Mouse (Mus musculus): ENCODE measurements at regions not wholly inside any gene's neighbourhood (a gene's known extent, or its start where the extent isn't known, plus 50 kb on each side); places are given as distances from the start of the nearest gene placed in this dataset.

GRCm38 (mm10) chr11:18631975-18632773 is 386.6 kb downstream of the Meis1 start:
- H3K4me1 ChIP-seq (ENCODE audit: insufficient read depth) = no peaks in the 10 kb centered on the region
- H3K4me2 ChIP-seq (ENCODE audit: low read depth, low read length) = no peak overlapping the region
- H3K4me3 ChIP-seq (ENCODE audit: low read depth, low read length) = no peak overlapping the region
- no peak overlapping the region for H3K9ac ChIP-seq (replicated peaks)
- WGBS (ENCODE audit: insufficient replicate concordance) = 72% methylated on average over 5 of the region's 5 CpGs
- no peak for ATAC-seq
- TF ChIP-seq EP300 (IDR thresholded peaks at IDR 0.05; ENCODE audit: low read depth) (no peak), CTCF (IDR thresholded peaks at IDR 0.05; ENCODE audit: low read depth) (no peak)
- no peaks in the 10 kb centered on the region for H3K36me3 ChIP-seq (replicated peaks; ENCODE audit: insufficient read depth, low read length)
- H3K27ac ChIP-seq (ENCODE audit: low read depth) = no peak overlapping the region
- no peak for DNase-seq
- H3K27me3 ChIP-seq (ENCODE audit: insufficient read depth, low read length) = no peaks in the 10 kb centered on the region
- H3K9me3 ChIP-seq (ENCODE audit: low read length) = no peaks in the 10 kb centered on the region

- DNase-seq (no peak), ATAC-seq (no peak)
- Histone ChIP-seq H3K4me2 (ENCODE audit: low read depth, low read length) (no peak overlapping the region), H3K9ac (replicated peaks) (no peak overlapping the region), H3K27ac (ENCODE audit: low read depth) (no peak overlapping the region), H3K4me1 (ENCODE audit: insufficient read depth) (no peaks in the 10 kb centered on the region), H3K36me3 (replicated peaks; ENCODE audit: insufficient read depth, low read length) (no peaks in the 10 kb centered on the region), H3K27me3 (ENCODE audit: insufficient read depth, low read length) (no peaks in the 10 kb centered on the region), H3K4me3 (ENCODE audit: low read depth, low read length) (no peak overlapping the region), H3K9me3 (ENCODE audit: low read length) (no peaks in the 10 kb centered on the region)
- TF ChIP-seq EP300 (IDR thresholded peaks at IDR 0.05; ENCODE audit: low read depth) = no peak
- TF ChIP-seq CTCF (IDR thresholded peaks at IDR 0.05; ENCODE audit: low read depth) = no peak
- whole genome bisulfite sequencing (ENCODE audit: insufficient replicate concordance) = 78% methylated on average over 7 of the region's 7 CpGs
Measured at GRCm38 (mm10) chr11:18631570-18631969, 387.2 kb downstream of the Meis1 start.

GRCm38 (mm10) chr11:18621777-18622176 is 397.0 kb downstream of the Meis1 start:
- Histone ChIP-seq H3K36me3 (replicated peaks; ENCODE audit: insufficient read depth, low read length) (no peaks in the 10 kb centered on the region), H3K9me3 (ENCODE audit: low read length) (no peaks in the 10 kb centered on the region), H3K4me2 (ENCODE audit: low read depth, low read length) (no peak overlapping the region), H3K27ac (ENCODE audit: low read depth) (no peak overlapping the region), H3K27me3 (ENCODE audit: insufficient read depth, low read length) (no peaks in the 10 kb centered on the region), H3K4me1 (ENCODE audit: insufficient read depth) (no peaks in the 10 kb centered on the region), H3K9ac (replicated peaks) (no peak overlapping the region), H3K4me3 (ENCODE audit: low read depth, low read length) (no peak overlapping the region)
- whole genome bisulfite sequencing (ENCODE audit: insufficient replicate concordance) = 67% methylated on average over 3 of the region's 3 CpGs
- ATAC-seq = no peak
- no peak for DNase-seq
- no peak for TF ChIP-seq CTCF (IDR thresholded peaks at IDR 0.05; ENCODE audit: low read depth)

- H3K9ac ChIP-seq (replicated peaks) = no peak overlapping the region
- TF ChIP-seq CTCF (IDR thresholded peaks at IDR 0.05; ENCODE audit: low read depth) (no peak), EP300 (IDR thresholded peaks at IDR 0.05; ENCODE audit: low read depth) (no peak)
- no peak overlapping the region for H3K27ac ChIP-seq (ENCODE audit: low read depth)
- no peak for ATAC-seq
- no peaks in the 10 kb centered on the region for H3K36me3 ChIP-seq (replicated peaks; ENCODE audit: insufficient read depth, low read length)
- H3K4me2 ChIP-seq (ENCODE audit: low read depth, low read length) = no peak overlapping the region
- DNase-seq = no peak
- no peaks in the 10 kb centered on the region for H3K27me3 ChIP-seq (ENCODE audit: insufficient read depth, low read length)
- no peak overlapping the region for H3K4me3 ChIP-seq (ENCODE audit: low read depth, low read length)
- H3K9me3 ChIP-seq (ENCODE audit: low read length) = no peaks in the 10 kb centered on the region
- 68% methylated on average over 6 of the region's 6 CpGs for WGBS (ENCODE audit: insufficient replicate concordance)
- no peaks in the 10 kb centered on the region for H3K4me1 ChIP-seq (ENCODE audit: insufficient read depth)
Measured at GRCm38 (mm10) chr11:18604836-18605235, 413.9 kb downstream of the Meis1 start.

- 66% methylated on average over 6 of the region's 6 CpGs for WGBS (ENCODE audit: insufficient replicate concordance)
- DNase-seq = no peak
- TF ChIP-seq CTCF (IDR thresholded peaks at IDR 0.05; ENCODE audit: low read depth) (no peak), EP300 (IDR thresholded peaks at IDR 0.05; ENCODE audit: low read depth) (no peak)
- no peak for ATAC-seq
- H3K4me1 ChIP-seq (ENCODE audit: insufficient read depth) = no peaks in the 10 kb centered on the region
- no peaks in the 10 kb centered on the region for H3K9me3 ChIP-seq (ENCODE audit: low read length)
- H3K4me2 ChIP-seq (ENCODE audit: low read depth, low read length) = no peak overlapping the region
- no peak overlapping the region for H3K27ac ChIP-seq (ENCODE audit: low read depth)
- no peak overlapping the region for H3K4me3 ChIP-seq (ENCODE audit: low read depth, low read length)
- no peaks in the 10 kb centered on the region for H3K36me3 ChIP-seq (replicated peaks; ENCODE audit: insufficient read depth, low read length)
- H3K27me3 ChIP-seq (ENCODE audit: insufficient read depth, low read length) = no peaks in the 10 kb centered on the region
- no peak overlapping the region for H3K9ac ChIP-seq (replicated peaks)
Measured at GRCm38 (mm10) chr11:18601568-18602182, 417.1 kb downstream of the Meis1 start.

GRCm38 (mm10) chr11:18598349-18598748 is 420.4 kb downstream of the Meis1 start:
- no peak overlapping the region for H3K4me3 ChIP-seq (ENCODE audit: low read depth, low read length)
- no peak overlapping the region for H3K9ac ChIP-seq (replicated peaks)
- DNase-seq (no peak), ATAC-seq (no peak)
- no peaks in the 10 kb centered on the region for H3K27me3 ChIP-seq (ENCODE audit: insufficient read depth, low read length)
- no peaks in the 10 kb centered on the region for H3K4me1 ChIP-seq (ENCODE audit: insufficient read depth)
- 53% methylated on average over 3 of the region's 3 CpGs for WGBS (ENCODE audit: insufficient replicate concordance)
- no peaks in the 10 kb centered on the region for H3K9me3 ChIP-seq (ENCODE audit: low read length)
- H3K4me2 ChIP-seq (ENCODE audit: low read depth, low read length) = no peak overlapping the region
- TF ChIP-seq CTCF (IDR thresholded peaks at IDR 0.05; ENCODE audit: low read depth) = no peak
- no peak for TF ChIP-seq EP300 (IDR thresholded peaks at IDR 0.05; ENCODE audit: low read depth)
- H3K27ac ChIP-seq (ENCODE audit: low read depth) = no peak overlapping the region
- H3K36me3 ChIP-seq (replicated peaks; ENCODE audit: insufficient read depth, low read length) = no peaks in the 10 kb centered on the region

Measured in liver, postnatal 0 days (tissue).